Mouse (Mus musculus): ENCODE data around the gene Dgkd.

Gene Dgkd

GRCm38 (mm10) chr1:87935095-87935494, 82.0 kb downstream of the Dgkd start:
- DNase-seq (ENCODE audit: low spot score), result no peak

DNA sequence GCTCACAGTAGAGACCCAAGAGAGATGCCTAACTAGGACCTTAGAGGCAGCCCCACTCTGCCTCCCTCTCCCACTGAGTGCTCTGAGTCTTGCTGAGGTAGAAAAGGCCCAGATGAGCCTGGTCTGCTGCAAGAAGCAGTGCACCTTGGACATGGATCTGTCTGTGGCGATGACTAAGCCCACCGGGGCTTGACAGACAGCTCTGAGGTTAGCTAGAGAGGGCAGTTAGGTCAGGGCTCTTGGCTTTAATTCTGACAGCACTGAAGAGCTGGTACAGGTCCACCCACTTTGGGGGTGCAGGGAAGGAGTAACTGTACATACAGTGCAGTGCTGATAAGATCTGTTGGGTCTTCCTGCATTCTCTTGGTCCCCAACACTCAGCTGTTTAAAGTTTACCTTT, 82.5 kb downstream of the Dgkd start:
- no peak for DNase-seq (ENCODE audit: low spot score)

GRCm38 (mm10) chr1:87936075-87936474, 83.0 kb downstream of the Dgkd start:
- DNase-seq (ENCODE audit: low spot score), result no peak

DNA sequence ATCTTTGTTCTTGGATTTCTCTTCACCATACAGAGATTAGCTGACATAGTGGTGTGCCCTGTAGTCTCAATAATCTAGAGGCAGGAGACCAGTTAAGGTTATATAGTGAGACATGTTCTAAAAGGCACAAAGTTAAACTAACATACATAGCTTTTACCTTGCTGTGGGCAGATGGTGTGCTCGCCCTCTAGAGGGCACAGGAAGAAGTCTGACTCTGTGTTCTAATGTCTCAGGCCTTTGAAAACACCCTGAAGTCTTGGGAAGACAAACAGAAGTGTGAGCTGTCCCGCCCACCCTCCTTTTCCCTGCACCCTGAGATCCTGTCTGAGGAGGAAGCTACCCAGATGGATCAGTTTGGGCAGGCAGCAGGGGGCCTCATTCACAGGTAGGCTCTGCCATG, 83.4 kb downstream of the Dgkd start:
- no peak for DNase-seq (ENCODE audit: low spot score)

DNA sequence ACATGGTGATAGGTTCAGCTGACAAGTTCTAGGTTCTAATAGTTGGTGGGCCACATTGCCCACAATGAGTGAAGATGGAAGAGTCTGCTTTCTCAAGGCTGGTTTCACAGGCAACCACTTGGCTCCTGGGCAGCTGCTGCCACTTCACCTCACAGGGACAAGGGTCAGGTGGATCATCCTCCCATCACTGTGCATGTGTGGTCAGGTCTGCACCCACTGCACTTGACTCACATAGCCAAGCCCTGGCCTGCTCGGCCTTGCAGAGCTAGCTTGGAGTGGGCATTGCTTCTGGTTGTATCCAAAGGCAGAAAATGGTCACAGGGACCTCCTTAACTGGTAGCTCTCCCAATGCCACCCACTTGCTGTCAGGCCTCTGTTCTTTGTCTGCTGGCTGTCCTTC, 88.7 kb downstream of the Dgkd start:
- no peak for DNase-seq (ENCODE audit: low spot score)

DNA sequence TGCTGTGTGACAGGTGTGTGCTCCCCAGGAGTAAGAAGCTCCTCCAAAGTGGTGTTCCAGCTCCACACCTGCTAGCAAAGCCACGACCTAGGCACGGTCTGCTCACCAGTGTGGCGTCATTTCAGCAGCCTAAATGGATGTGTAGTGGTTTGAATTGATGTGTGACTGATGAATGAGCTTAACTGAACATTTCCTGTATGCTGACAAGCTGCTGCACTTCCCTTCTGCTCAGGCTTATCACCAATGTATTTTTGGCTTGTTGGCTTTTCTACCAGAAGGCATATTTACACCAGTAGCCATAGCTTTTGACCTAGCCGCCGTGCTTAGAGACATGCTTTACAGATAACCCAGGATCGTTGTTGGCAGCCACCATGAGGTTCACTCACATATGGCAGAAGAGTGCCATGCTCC, 94.6 kb downstream of the Dgkd start:
- no peak for DNase-seq (ENCODE audit: low spot score)

GRCm38 (mm10) chr1:87951641-87952040, 98.6 kb downstream of the Dgkd start:
- DNase-seq (ENCODE audit: low spot score), result no peak

DNA sequence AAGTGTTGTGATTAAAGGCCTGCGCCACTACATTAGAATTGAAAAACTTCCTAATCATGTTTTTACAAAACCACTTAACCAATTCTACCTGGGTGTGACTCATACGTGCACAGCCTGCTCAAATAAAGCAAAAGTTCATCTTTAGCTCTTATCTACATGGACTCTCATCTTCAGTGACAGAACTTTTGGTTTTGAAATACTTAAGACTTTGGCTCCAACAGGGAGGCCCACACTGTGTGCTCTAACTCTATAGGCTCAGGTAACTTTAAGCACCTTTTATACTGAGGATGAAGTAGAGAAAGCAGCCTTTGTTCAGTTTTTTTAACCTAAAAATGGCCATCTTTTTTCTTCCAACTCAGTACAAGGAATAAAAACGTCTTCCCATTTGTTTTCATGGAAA, 100.0 kb downstream of the Dgkd start:
- no peak for DNase-seq (ENCODE audit: low spot score)

- no peak for DNase-seq (ENCODE audit: low spot score)
These were observed 105.8 kb downstream of the Dgkd start for GRCm38 (mm10) chr1:87958931-87959330.

DNA sequence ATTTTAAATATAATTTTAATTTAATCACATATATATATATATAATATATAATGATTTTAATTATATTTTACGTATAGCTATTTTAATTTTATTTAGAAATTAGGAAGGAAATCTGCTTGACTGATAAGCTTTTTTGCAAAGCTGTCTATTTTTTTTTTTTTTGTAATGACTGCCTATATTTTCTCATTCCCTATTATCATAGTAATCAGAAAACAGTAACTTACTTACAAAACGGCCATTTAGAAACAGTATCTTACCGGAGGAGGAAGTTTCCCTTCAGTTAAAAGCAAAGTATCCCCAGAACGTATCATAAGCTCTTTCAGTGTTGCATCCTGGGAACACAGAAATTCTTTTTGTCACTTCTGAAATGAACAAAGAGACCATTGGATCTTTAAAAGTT, 106.4 kb downstream of the Dgkd start:
- DNase-seq (ENCODE audit: low spot score), result no peak

DNA sequence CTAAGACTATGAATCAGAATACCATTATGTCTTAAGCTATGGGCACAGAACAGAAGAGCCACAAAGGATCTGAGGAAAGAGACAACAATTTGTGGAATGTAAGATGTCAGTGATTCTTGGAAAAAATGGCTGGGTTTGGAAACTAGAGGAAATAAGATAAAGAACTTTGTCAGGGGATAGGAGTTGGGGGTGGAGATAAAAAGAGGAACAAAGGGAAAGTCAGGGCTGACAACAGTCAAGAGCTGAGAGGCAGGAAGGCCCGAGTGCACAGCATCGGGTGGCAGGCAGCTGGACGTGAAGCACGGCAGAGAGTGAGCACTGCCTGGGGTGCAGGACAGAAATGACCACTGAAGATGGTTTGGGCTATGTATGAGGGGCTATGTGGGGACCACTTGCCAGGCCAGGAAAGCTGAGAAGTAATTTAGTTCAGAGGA, 106.9 kb downstream of the Dgkd start:
- no peak for DNase-seq (ENCODE audit: low spot score)

- DNase-seq (ENCODE audit: low spot score), result no peak
These were observed 107.7 kb downstream of the Dgkd start for GRCm38 (mm10) chr1:87960752-87961151.

DNA sequence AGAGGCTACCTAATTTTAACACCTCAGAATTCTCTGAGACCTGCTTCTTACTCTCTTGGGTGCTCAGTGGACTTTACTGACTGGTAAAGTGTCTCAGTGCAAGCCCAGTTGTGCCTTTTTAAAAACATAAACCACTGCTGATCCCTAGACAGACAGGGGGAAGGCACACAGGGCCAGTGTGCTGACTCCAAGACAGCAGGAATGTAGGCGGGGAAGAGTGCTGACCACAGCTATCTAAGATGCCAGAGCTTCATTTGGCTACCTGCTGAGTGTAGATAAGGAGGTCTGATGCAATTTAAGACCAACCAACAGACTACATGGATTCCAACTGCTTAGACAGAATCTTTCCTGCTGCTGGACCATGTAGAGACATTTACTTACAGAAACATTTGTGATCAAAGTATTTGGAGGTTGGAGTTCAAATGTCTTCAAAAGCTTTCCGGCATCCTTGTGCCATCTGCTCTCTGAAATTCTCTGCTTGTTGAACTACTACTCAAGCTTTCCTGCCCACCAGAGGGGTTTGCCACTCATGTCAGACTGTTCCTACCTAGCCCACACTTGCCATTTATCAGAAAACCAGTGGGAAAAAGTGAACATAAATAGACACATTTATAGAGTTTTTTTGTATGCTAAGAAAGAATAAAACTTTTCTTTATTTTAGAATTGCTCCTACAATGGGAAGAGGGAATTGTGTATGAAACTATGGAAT, 108.5 kb downstream of the Dgkd start:
- no peak for DNase-seq (ENCODE audit: low spot score)

GRCm38 (mm10) chr1:87970381-87970780, 117.3 kb downstream of the Dgkd start:
- DNase-seq (ENCODE audit: low spot score), result no peak

DNA sequence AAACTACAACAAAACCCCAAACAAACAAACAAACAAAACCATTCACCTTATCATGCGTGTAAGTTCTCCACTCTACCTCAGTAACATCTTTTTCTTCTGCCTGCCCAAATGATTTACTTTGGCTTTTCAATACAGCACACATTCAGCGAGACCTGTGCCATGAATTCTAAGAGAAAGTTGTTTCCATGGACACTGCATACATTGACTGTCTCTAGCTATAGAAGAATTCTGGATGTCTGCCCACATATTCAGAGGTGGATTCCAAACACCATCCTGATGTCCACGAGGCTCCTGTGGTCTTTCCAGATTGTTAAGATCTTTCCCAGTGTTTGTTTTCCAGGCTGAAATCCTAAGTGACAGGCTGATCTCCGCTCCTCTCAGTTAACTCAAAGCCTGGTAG, 129.2 kb downstream of the Dgkd start:
- DNase-seq (ENCODE audit: low spot score), result no peak

DNA sequence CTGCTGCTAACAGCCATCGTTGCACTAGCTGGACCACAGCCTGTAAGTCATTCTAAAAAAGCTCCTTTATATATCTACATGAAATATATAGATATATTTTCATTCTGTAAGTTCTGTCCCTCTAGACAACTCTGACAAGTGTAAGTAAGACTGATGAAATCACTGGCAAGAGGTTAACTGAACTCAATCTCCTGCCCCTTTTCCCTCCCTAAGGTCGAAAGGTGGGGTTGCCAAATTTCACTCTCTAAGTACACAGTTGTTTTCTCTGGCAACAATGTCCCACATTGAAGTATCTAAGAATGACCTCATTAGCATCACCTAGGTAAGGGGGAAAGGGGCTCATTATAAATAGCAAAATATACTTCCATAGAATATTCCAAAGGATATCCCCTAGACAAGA, 139.6 kb downstream of the Dgkd start:
- no peak for DNase-seq (ENCODE audit: low spot score)

All from T-cell, adult 2 months (primary cell).